ENCODE assay signal across 34 mouse cellular contexts in genomic region chr12:66060326-66060725, GRCm38 (mm10).
"Had no signal": no experiment of that assay in that cellular context is flagged by ENCODE, and none has a peak within 500 bp of the region (broad histone marks: within the 10 kb centered on the region; RNA-seq: fewer than 3 reads in every experiment).

No protein-coding gene starts in this region.

- DNase-seq: heart, postnatal 10 days; heart, postnatal 14 days; heart, postnatal 4 days; kidney, adult 11 months; kidney, adult 18-20 months; kidney, adult 2 months; kidney, adult 8-10 months; kidney, adult 9 months; kidney, postnatal 10 days; kidney, postnatal 14 days; kidney, postnatal 25 days; kidney, postnatal 36 days; kidney, postnatal 4 days; layer of hippocampus, adult 9-11 months; layer of hippocampus, postnatal 36 days had no signal

- H3K9me3 ChIP-seq: heart, embryonic 10.5 days; heart, embryonic 12.5 days; heart, embryonic 15.5 days; hindbrain, embryonic 10.5 days; hindbrain, embryonic 12.5 days; hindbrain, embryonic 13.5 days; hindbrain, embryonic 15.5 days; intestine, embryonic 15.5 days; kidney, embryonic 15.5 days had no signal

- ATAC-seq: hindbrain, embryonic 16.5 days; hindbrain, postnatal 0 days; inflammation-experienced regulatory T-cells, adult 6 months; intestine, embryonic 15.5 days; intestine, embryonic 16.5 days; intestine, postnatal 0 days had no signal

- H3K9ac ChIP-seq: heart, embryonic 12.5 days; heart, embryonic 15.5 days; hindbrain, embryonic 12.5 days; hindbrain, embryonic 13.5 days; hindbrain, embryonic 14.5 days; hindbrain, embryonic 15.5 days; intestine, embryonic 15.5 days; kidney, embryonic 15.5 days had no signal

- H3K4me3 ChIP-seq: heart, embryonic 10.5 days; heart, embryonic 12.5 days; heart, embryonic 15.5 days; hindbrain, embryonic 10.5 days; hindbrain, embryonic 12.5 days; hindbrain, embryonic 13.5 days; hindbrain, embryonic 15.5 days; intestine, embryonic 15.5 days; kidney, embryonic 15.5 days; layer of hippocampus, adult 2 months; left cerebral cortex, adult 2 months had no signal

- H3K4me1 ChIP-seq: heart, embryonic 10.5 days; heart, embryonic 12.5 days; heart, embryonic 15.5 days; hindbrain, embryonic 10.5 days; hindbrain, embryonic 12.5 days; hindbrain, embryonic 13.5 days; hindbrain, embryonic 15.5 days; intestine, embryonic 15.5 days; kidney, embryonic 15.5 days had no signal

- H3K4me2 ChIP-seq: heart, embryonic 11.5 days; heart, embryonic 12.5 days; heart, embryonic 15.5 days; hindbrain, embryonic 12.5 days; hindbrain, embryonic 13.5 days; hindbrain, embryonic 14.5 days; hindbrain, embryonic 15.5 days; intestine, embryonic 15.5 days; kidney, embryonic 15.5 days had no signal

- H3K27ac ChIP-seq: heart, embryonic 10.5 days; heart, embryonic 15.5 days; hindbrain, embryonic 10.5 days; hindbrain, embryonic 12.5 days; hindbrain, embryonic 13.5 days; hindbrain, embryonic 14.5 days; hindbrain, embryonic 15.5 days; hindbrain, postnatal 0 days; intestine, embryonic 15.5 days; kidney, embryonic 15.5 days; kidney, postnatal 0 days; layer of hippocampus, adult 2 months; left cerebral cortex, adult 2 months had no signal

- H3K27me3 ChIP-seq: heart, embryonic 12.5 days; heart, embryonic 15.5 days; hindbrain, embryonic 12.5 days; hindbrain, embryonic 13.5 days; hindbrain, embryonic 15.5 days; intestine, embryonic 15.5 days; kidney, embryonic 15.5 days had no signal

- H3K36me3 ChIP-seq: heart, embryonic 10.5 days; heart, embryonic 12.5 days; heart, embryonic 15.5 days; hindbrain, embryonic 10.5 days; hindbrain, embryonic 12.5 days; hindbrain, embryonic 13.5 days; hindbrain, embryonic 15.5 days; intestine, embryonic 15.5 days; kidney, embryonic 15.5 days had no signal
